Mouse (Mus musculus) hindbrain, embryonic 13.5 days (tissue): ENCODE data around the gene Aph1c. TPM values are rescaled to one million over a fixed set of nuclear protein-coding genes. Genes with fewer than 3 reads are reported as not detected.
"Not testable (repeated sequence)": the region's sequence is repeated elsewhere in the genome, so short reads cannot be mapped to it uniquely, and the experiment has no call there.

Source experiments
- ATAC-seq: fragments of 200-750 bp; cut with Nextera tagmentation; 2 replicates; pipeline ENCODE4 v1.8.0; 2017; ENCODE audit warnings: moderate TSS enrichment; ENCODE audit not compliant: low FRiP score
- H3K27ac ChIP-seq: fragments of 300-500 bp; sonication (generic); 2 replicates; pipeline ENCODE4 v1.5.1; 2015; ENCODE audit warnings: inconsistent platforms, mild to moderate bottlenecking, moderate library complexity
- H3K27me3 ChIP-seq: fragments of 300-500 bp; sonication (generic); 2 replicates; pipeline ENCODE4 v1.6.1; 2015; ENCODE audit warnings: mild to moderate bottlenecking, inconsistent platforms
- H3K36me3 ChIP-seq: fragments of 300-500 bp; sonication (generic); 2 replicates; pipeline ENCODE4 v1.6.1; 2015; ENCODE audit warnings: mild to moderate bottlenecking, inconsistent platforms
- H3K4me1 ChIP-seq: fragments of 300-500 bp; sonication (generic); replicated peaks from 2 replicates; pipeline ENCODE4 v1.6.1; 2015; ENCODE audit warnings: inconsistent platforms
- H3K4me2 ChIP-seq: fragments of 300-500 bp; sonication (generic); 2 replicates; pipeline ENCODE4 v1.6.1; 2015; ENCODE audit warnings: inconsistent platforms, mild to moderate bottlenecking, moderate library complexity
- H3K4me3 ChIP-seq: fragments of 300-500 bp; sonication (generic); 2 replicates; pipeline ENCODE4 v1.5.1; 2015; ENCODE audit warnings: mild to moderate bottlenecking, inconsistent platforms
- H3K9ac ChIP-seq: fragments of 300-500 bp; sonication (generic); 2 replicates; pipeline ENCODE4 v1.6.1; 2015; ENCODE audit warnings: mild to moderate bottlenecking, inconsistent platforms
- H3K9me3 ChIP-seq: fragments of 300-500 bp; sonication (generic); 2 replicates; pipeline ENCODE4 v1.6.1; 2016; ENCODE audit warnings: inconsistent platforms
- WGBS: fragments of 180-500 bp; shearing (Covaris S2); methylation state at CpG from one replicate; pipeline ENCODE4 v1.1.7; 2015; 5-methylcytosine and 5-hydroxymethylcytosine counted together
- polyA plus RNA-seq: library from polyadenylated mRNA; unstranded; fragments of >200 nt; fragmentation: Nextera tagmentation; extraction: Ambion mirVana; gene quantifications from 2 replicates; pipeline ENCODE4 v1.2.1, GENCODE M21; 2015

Gene Aph1c
- polyA plus RNA-seq: 4.0 and 5.4 TPM in 2 replicates

GRCm38 (mm10) chr9:66834318-66835096 lies at the start of gene Aph1c:
Gene Aph1c (minus strand): TSS chr9:66834726.
- H3K27ac ChIP-seq: peak within 1 kb of the TSS; percentile 19
- peak within 1 kb of the TSS; percentile 63 for H3K4me3 ChIP-seq
- H3K9me3 ChIP-seq: no peaks in the 10 kb centered on the region
- WGBS: under 1% methylated on average over 58 of the region's 58 CpGs
- peak within 1 kb of the TSS; percentile 91 for H3K4me2 ChIP-seq
- peaks cover 12% of the 10 kb centered on the region for H3K27me3 ChIP-seq
- peak; percentile 100 for ATAC-seq
- no peaks in the 10 kb centered on the region for H3K36me3 ChIP-seq
- H3K9ac ChIP-seq: peak within 1 kb of the TSS; percentile 70
- peaks cover 15% of the 10 kb centered on the region for H3K4me1 ChIP-seq

GRCm38 (mm10) chr9:66883500-66883899 lies 49.0 kb upstream of the Aph1c start:
- Histone ChIP-seq H3K27me3 (no peaks in the 10 kb centered on the region), H3K27ac (no peak overlapping the region), H3K4me2 (no peak overlapping the region), H3K4me1 (peaks cover 37% of the 10 kb centered on the region), H3K9ac (no peak overlapping the region), H3K9me3 (no peaks in the 10 kb centered on the region), H3K4me3 (no peak overlapping the region), H3K36me3 (no peaks in the 10 kb centered on the region)
- ATAC-seq: no peak
- WGBS: 92% methylated on average over 5 of the region's 5 CpGs

GRCm38 (mm10) chr9:66882406-66882821 lies 47.9 kb upstream of the Aph1c start:
- H3K36me3 ChIP-seq: no peaks in the 10 kb centered on the region; the same call in 1 of the 2 replicates
- no peaks in the 10 kb centered on the region for H3K27me3 ChIP-seq
- ATAC-seq: no peak
- H3K4me3 ChIP-seq: no peak overlapping the region
- WGBS: 65% methylated on average over 8 of the region's 8 CpGs
- H3K27ac ChIP-seq: no peak overlapping the region
- H3K9me3 ChIP-seq: no peaks in the 10 kb centered on the region
- H3K9ac ChIP-seq: no peak overlapping the region
- H3K4me2 ChIP-seq: no peak overlapping the region
- H3K4me1 ChIP-seq: peaks cover 26% of the 10 kb centered on the region

GRCm38 (mm10) chr9:66881858-66882257 lies 47.3 kb upstream of the Aph1c start:
- Histone ChIP-seq H3K9ac (no peak overlapping the region), H3K9me3 (no peaks in the 10 kb centered on the region), H3K27me3 (no peaks in the 10 kb centered on the region), H3K4me2 (no peak overlapping the region), H3K27ac (no peak overlapping the region), H3K4me1 (peaks cover 21% of the 10 kb centered on the region), H3K36me3 (no peaks in the 10 kb centered on the region; the same call in 1 of the 2 replicates), H3K4me3 (no peak overlapping the region)
- no peak for ATAC-seq
- 83% methylated on average over 3 of the region's 3 CpGs for WGBS

- no peak overlapping the region for H3K27ac ChIP-seq
- peaks cover 11% of the 10 kb centered on the region for H3K4me1 ChIP-seq
- no peak for ATAC-seq
- H3K9ac ChIP-seq: no peak overlapping the region
- WGBS: 97% methylated on average over 2 of the region's 2 CpGs
- H3K4me3 ChIP-seq: no peak overlapping the region
- no peaks in the 10 kb centered on the region for H3K9me3 ChIP-seq
- no peaks in the 10 kb centered on the region; the same call in 1 of the 2 replicates for H3K36me3 ChIP-seq
- H3K4me2 ChIP-seq: no peak overlapping the region
- no peaks in the 10 kb centered on the region for H3K27me3 ChIP-seq
Observed at GRCm38 (mm10) chr9:66880752-66881151, 46.2 kb upstream of the Aph1c start.

GRCm38 (mm10) chr9:66879486-66879885 lies 45.0 kb upstream of the Aph1c start:
- H3K36me3 ChIP-seq: peaks cover 6% of the 10 kb centered on the region
- no peak overlapping the region for H3K4me3 ChIP-seq
- no peaks in the 10 kb centered on the region for H3K27me3 ChIP-seq
- H3K27ac ChIP-seq: no peak overlapping the region; the same call in 1 of the 2 replicates
- ATAC-seq: no peak
- WGBS: 78% methylated on average over 6 of the region's 6 CpGs
- peaks cover 11% of the 10 kb centered on the region for H3K4me1 ChIP-seq
- H3K9me3 ChIP-seq: peaks cover 9% of the 10 kb centered on the region
- no peak overlapping the region for H3K4me2 ChIP-seq
- no peak overlapping the region for H3K9ac ChIP-seq

GRCm38 (mm10) chr9:66878899-66879298 lies 44.4 kb upstream of the Aph1c start:
- H3K9ac ChIP-seq: no peak overlapping the region
- H3K36me3 ChIP-seq: peaks cover 6% of the 10 kb centered on the region
- 95% methylated on average over 3 of the region's 3 CpGs for WGBS
- no peak overlapping the region for H3K4me2 ChIP-seq
- H3K9me3 ChIP-seq: peaks cover 13% of the 10 kb centered on the region
- no peaks in the 10 kb centered on the region for H3K27me3 ChIP-seq
- no peak overlapping the region for H3K27ac ChIP-seq
- no peak overlapping the region for H3K4me3 ChIP-seq
- ATAC-seq: no peak
- peaks cover 11% of the 10 kb centered on the region for H3K4me1 ChIP-seq

GRCm38 (mm10) chr9:66876577-66876976 lies 42.1 kb upstream of the Aph1c start:
- ATAC-seq: no peak
- 92% methylated on average over 5 of the region's 5 CpGs for WGBS
- Histone ChIP-seq H3K4me3 (no peak overlapping the region), H3K9ac (no peak overlapping the region), H3K27ac (no peak overlapping the region), H3K4me2 (no peak overlapping the region), H3K9me3 (peaks cover 13% of the 10 kb centered on the region), H3K4me1 (peaks cover 14% of the 10 kb centered on the region), H3K27me3 (no peaks in the 10 kb centered on the region), H3K36me3 (peaks cover 6% of the 10 kb centered on the region)

- H3K36me3 ChIP-seq: peaks cover 6% of the 10 kb centered on the region
Observed at GRCm38 (mm10) chr9:66874297-66874696, 39.8 kb upstream of the Aph1c start.

GRCm38 (mm10) chr9:66873531-66873930 lies 39.0 kb upstream of the Aph1c start:
- Histone ChIP-seq H3K9me3 (peaks cover 13% of the 10 kb centered on the region), H3K4me2 (no peak overlapping the region), H3K27ac (no peak overlapping the region), H3K36me3 (peaks cover 6% of the 10 kb centered on the region), H3K27me3 (no peaks in the 10 kb centered on the region), H3K9ac (no peak overlapping the region), H3K4me3 (no peak overlapping the region), H3K4me1 (0 out of 2 replicates have a peak, but pooled peaks cover 3% of the 10 kb centered on the region)
- no peak for ATAC-seq

More at GRCm38 (mm10) chr9:66874297-66874696, 39.8 kb upstream of the Aph1c start:
- Histone ChIP-seq H3K4me1 (0 out of 2 replicates have a peak, but pooled peaks cover 3% of the 10 kb centered on the region), H3K4me2 (no peak overlapping the region), H3K27ac (no peak overlapping the region), H3K27me3 (no peaks in the 10 kb centered on the region), H3K9ac (no peak overlapping the region), H3K9me3 (peaks cover 13% of the 10 kb centered on the region), H3K4me3 (no peak overlapping the region)
- no peak for ATAC-seq
- 99% methylated on average over 5 of the region's 5 CpGs for WGBS

- H3K9ac ChIP-seq, H3K27me3 ChIP-seq, H3K4me2 ChIP-seq, H3K4me3 ChIP-seq, H3K36me3 ChIP-seq, H3K4me1 ChIP-seq, ATAC-seq, H3K27ac ChIP-seq: not testable (repeated sequence)
- 82% methylated on average over 2 of the region's 2 CpGs for WGBS
- peaks cover 13% of the 10 kb centered on the region for H3K9me3 ChIP-seq
Observed at GRCm38 (mm10) chr9:66873009-66873408, 38.5 kb upstream of the Aph1c start.

GRCm38 (mm10) chr9:66872015-66872727 lies 37.6 kb upstream of the Aph1c start:
- Histone ChIP-seq H3K27ac (no peak overlapping the region), H3K9ac (no peak overlapping the region), H3K4me1 (0 out of 2 replicates have a peak, but pooled peaks cover 3% of the 10 kb centered on the region), H3K36me3 (peaks cover 6% of the 10 kb centered on the region), H3K27me3 (no peaks in the 10 kb centered on the region), H3K9me3 (peaks cover 13% of the 10 kb centered on the region), H3K4me2 (no peak overlapping the region), H3K4me3 (no peak overlapping the region)
- no peak for ATAC-seq
- 73% methylated on average over 10 of the region's 10 CpGs for WGBS
